Mouse (Mus musculus) adrenal gland, postnatal 25 days (tissue): ENCODE measurements around the gene E2f4. TPM values are rescaled to one million over a fixed set of nuclear protein-coding genes. Genes with fewer than 3 reads are reported as not detected.
A peak's percentile ranks its signal among the peaks of the same experiment; 100 is the strongest.

ENCODE experiments used
- DNase-seq: peaks from one replicate; pipeline ENCODE4 v3.0.0; 2021; ENCODE audit warnings: mixed read lengths
- total RNA-seq: library from RNA; stranded (reverse); gene quantifications from 2 replicates; pipeline ENCODE4 v1.2.3, GENCODE M21; 2021

Gene E2f4
- total RNA-seq, 1 experiment from 2014 or later: 44.1 TPM

DNA sequence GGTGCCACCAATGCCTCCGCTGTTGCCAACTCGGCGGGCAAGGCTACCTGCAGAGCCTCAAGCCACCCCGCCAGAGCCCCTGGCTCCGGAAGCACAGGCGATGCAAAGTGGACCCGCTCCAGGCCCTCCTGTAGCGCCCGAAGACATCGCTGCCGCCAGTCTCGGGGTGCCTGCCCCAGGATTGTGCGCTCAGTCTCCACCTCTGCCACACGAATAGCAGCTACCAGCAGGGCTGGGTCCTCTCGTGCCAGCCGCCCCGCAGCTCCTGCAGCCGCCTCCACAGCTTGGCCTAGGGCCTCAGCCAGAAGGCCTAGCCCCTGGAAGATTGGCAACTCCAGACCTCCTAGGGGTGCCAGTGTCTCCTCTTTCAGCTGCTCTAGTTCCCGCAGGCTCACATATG lies 4.1 kb upstream of the E2f4 start:
- no peak for DNase-seq

DNA sequence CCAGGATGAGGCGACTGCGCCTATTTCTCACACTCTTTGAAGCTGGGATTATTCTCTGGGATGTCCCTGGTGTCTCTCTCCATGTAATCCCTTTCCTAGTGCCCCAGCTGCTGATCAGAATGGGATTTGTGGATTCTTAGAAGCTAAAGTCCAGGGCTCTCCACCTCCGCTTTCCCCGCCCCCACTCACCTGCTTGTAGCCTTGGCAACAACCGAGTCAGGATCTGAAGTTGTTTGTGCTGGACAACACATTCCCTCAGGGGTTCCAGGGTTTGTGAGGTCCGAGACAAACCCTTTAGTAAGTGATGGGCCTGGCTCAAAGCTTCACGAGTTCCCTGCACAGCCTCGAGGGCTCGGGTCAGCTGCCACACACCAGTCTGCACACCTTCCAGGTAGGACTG lies 2.7 kb upstream of the E2f4 start:
- no peak for DNase-seq

GRCm38 (mm10) chr8:105295256-105295655 lies 2.2 kb upstream of the E2f4 start:
- DNase-seq: no peak

DNA sequence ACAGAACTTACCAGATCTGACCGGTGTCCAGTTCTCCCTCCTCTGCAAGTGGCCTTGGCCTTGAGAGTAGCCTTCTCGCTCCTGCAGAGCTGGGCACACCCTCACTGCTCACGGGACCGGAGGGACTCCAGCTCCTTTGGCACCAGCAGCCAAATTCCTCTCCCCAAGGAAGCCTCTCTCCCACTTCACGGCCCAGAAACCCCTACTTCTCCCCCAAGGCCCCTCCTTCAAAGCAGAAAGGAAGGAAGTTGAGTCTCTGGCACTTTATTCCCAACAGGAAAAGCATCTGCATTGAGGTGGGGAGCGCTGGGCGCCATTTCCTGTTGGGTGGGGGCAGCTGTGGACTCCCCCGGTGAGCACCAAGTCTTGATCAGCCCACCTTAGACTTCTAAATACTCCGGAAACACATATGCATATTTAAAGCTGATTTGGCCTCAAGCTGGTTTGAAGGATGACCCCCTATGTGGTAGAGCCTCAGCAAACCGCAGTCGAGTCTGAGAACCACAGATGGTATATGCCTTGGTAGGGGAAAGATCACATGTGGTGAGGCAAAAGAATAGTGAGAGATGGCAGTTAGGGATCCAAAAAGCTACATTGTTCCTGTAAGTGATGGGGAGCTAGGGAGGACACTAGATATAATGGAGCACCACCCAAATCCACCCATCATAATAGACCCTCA lies 1.4 kb upstream of the E2f4 start, which contains the start of gene Exoc3l:
Exoc3l (minus strand) TSS at position 207 of the 679 bp plus-strand sequence.
- DNase-seq: peak; percentile 62

GRCm38 (mm10) chr8:105298351-105299252 lies 1.1 kb downstream of the E2f4 start:
- DNase-seq: no peak

- no peak for DNase-seq
Measured at GRCm38 (mm10) chr8:105299962-105300361, 2.5 kb downstream of the E2f4 start.

- DNase-seq: no peak
Measured at GRCm38 (mm10) chr8:105303396-105303795, 5.9 kb downstream of the E2f4 start.

GRCm38 (mm10) chr8:105303874-105304273 lies 6.4 kb downstream of the E2f4 start:
- DNase-seq: no peak

- DNase-seq: no peak
Measured at GRCm38 (mm10) chr8:105304325-105305210, 7.1 kb downstream of the E2f4 start.

GRCm38 (mm10) chr8:105305211-105306145 lies 8.0 kb downstream of the E2f4 start, which contains the start of gene Elmo3:
Gene Elmo3 (plus strand): TSS chr8:105305601.
- DNase-seq: peak; percentile 69

DNA sequence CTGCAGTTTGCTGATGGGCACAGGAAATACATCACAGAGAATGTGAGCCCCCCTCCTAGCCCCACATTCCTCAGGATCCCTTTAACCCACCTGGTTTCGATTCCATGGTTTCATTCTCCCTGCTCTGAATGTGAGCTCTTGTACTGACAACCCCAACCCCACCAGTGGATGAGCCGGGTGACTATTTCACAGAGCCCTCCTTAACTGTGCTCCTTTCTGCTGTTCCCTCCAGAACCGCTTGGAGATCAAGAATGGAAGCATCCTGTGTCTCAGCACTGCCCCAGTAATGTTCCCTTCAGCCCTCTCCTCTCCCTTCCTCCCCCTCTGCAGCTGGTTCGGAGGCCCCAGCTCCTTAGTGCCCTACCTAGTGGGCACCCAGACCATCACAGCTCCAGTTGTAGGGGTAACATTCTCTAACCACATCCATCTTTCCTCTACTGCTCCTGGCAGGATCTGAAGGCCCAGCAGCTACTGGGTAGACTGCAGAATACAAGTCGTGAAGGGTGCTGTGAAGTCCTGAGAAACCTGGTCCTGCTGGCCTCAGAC lies 8.8 kb downstream of the E2f4 start:
- DNase-seq: no peak

- DNase-seq: no peak
Measured at GRCm38 (mm10) chr8:105307670-105308069, 10.2 kb downstream of the E2f4 start.

DNA sequence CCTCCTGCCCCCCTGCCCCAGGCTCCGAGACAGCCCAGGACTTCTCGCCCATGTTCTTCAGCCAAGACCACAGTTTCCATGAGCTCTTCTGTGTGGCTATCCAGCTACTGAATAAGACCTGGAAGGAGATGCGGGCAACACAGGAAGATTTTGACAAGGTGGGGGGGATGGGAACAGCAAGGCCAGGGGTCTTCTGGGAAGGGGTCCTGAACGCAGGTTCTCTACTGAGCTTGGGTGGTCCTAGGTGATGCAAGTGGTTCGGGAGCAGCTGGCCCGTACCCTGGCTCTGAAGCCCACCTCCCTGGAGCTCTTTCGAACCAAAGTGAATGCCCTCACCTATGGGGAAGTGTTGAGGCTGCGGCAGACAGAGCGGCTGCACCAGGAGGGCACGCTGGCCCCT lies 11.0 kb downstream of the E2f4 start:
- DNase-seq: no peak

DNA sequence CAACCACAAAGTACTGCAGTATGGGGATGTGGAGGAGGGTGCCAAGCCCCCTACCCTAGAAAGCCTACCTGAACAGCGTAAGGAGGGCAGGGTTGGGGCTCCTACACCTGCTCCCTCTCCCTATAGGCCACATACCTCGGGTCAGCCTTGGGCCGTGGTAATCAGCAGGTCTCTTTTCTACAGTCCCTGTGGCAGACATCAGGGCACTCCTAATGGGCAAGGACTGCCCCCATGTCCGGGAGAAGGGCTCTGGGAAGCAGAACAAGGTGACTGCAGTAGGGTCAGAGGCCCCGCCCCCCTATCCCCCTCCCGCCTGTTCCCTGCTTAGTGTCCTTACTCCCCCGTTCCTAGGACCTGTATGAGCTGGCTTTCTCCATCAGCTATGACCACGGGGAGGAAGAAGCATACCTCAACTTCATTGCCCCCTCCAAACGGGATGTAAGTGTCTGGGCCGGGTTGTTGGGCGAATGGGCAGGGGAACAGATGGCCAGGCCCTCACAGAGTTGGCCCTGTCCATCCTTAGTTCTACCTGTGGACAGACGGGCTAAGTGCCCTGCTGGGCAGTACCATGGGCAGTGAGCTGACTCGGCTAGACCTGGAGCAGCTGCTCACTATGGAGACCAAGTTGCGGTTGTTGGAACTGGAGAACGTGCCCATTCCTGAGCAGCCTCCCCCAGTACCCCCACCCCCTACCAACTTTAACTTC lies 11.8 kb downstream of the E2f4 start:
- DNase-seq: no peak

DNA sequence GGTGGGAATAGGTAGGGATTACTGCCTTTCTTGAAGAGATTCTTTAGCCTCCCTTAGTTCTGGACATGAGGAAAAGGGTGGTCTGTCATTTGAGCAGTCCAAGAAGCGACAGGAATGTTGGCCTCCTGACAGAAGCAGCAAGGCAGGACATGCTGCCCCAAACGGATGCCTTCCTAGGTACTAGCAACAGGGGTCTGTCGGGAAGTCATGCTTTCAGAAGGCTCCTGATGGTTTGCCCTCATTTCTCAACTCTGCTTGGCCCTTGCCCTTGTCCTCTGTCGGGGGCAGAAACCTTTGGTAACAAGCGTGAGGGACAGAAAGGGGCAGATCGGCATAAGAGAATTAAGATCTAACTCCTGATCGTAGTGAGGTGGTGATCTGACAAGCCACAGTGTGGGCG lies 12.7 kb downstream of the E2f4 start:
- DNase-seq: no peak

GRCm38 (mm10) chr8:105311718-105312117 lies 14.3 kb downstream of the E2f4 start:
- no peak for DNase-seq

- no peak for DNase-seq
Measured at GRCm38 (mm10) chr8:105312891-105313481, 15.5 kb downstream of the E2f4 start.

GRCm38 (mm10) chr8:105313622-105314402 lies 16.3 kb downstream of the E2f4 start:
- no peak for DNase-seq
